Mouse (Mus musculus): ENCODE data around the gene Rpsa.

The Rpsa gene

DNA sequence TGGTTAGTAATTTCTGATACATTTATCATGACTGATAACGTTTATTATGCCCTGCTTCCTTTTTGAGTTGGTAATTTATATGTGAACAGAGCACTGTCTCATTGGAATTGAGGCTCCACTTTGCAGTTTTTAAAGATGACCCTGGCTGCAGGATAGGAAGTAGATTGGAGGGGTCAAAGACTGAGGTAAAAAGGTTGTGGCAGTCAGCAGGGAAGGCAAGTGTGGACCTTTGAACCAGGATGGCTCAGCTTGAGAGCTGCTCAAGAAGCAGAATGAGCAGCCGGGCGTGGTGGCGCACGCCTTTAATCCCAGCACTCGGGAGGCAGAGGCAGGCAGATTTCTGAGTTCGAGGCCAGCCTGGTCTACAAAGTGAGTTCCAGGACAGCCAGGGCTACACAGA, 14.0 kb upstream of the Rpsa start:
- DNase-seq (ENCODE audit: low spot score): no peak

DNA sequence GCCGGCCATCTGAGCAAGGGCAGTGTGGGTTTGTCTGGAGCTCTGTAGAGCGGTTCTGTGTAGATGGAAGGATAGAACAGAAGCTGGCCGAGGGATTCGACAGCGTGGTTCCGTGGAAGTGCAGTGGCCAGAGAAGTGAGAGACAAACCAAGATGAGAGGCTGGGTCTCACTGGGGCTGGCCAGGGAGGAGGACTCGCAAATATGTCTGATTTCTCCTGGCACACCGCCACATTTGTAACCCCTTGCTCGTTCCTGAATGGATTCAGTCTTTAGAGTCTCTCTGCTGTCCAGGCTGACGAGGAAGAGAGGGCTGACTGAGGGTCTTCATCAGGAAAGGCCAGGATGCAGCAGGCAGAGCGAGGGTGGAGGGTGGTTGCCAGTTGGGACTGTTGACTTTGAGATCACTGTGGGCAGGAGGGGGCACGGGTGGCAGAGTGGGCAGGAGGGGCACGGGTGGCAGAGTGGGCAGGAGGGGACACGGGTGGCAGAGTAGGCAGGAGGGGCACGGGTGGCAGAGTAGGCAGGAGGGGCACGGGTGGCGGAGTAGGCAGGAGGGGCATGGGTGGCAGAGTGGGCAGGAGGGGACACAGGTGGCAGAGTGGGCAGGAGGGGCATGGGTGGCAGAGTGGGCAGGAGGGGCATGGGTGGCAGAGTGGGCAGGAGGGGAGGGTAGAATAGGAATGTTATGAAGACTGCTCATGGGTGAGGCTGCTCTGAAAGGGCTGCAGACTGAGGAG, 13.3 kb upstream of the Rpsa start:
- no peak for DNase-seq (ENCODE audit: low spot score)

DNA sequence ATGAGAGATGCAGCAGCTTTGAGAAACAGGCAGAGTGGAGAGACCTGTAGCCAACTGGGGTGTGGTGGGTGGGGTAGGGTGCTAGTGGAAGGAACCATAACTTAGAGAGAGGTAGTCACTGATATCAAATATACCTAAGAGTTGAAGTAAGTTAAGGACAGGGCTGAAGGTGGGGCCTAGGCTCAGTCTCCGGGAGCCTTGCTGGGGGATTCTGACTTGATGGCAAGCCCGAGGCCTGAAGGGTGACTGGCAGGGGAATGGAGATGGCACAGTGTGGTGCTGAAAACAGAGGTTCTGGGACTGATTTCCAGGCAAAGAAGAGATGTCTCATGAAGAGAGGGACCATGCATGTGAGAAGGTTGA, 12.7 kb upstream of the Rpsa start:
- no peak for DNase-seq (ENCODE audit: low spot score)

DNA sequence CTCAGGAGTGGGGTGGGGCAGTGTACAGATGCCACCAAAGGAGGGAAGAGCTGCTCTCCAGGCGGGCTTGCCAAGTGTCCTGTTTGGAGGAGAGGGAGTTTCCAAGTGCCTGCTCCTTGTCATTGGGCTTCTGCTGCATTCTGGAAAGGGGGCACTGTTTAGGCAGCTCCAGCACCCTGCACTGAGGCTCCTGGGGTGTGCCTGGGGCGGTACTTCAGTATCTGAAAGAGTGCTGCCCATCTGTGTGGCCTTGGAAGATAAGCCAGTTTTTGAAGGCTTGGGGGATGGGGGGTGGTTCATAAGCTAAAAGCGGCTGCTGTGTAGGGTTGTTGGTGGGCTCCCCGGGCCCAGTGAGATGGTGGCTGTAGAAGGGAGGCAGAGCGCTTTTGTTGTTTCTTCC, 11.9 kb upstream of the Rpsa start:
- no peak for DNase-seq (ENCODE audit: low spot score)

DNA sequence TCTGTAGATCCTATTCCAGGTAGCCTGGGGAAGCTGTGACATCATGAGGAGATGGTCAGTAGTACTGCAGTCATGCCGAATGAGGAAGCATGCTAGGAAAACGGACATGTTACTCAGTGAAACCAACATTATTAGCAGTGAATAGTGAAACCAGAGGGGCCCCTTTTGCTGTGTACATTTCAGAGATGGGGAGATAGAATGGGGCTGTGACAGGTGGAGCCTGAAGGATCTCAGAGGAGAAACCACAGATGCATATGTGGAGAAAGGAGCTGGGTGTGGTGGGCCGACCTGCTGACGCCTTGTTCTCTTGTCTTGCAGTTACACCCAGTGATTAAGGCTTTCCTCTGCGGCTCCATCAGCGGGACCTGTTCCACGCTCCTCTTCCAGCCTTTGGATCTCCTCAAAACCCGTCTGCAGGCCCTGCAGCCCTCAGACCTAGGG, 11.3 kb upstream of the Rpsa start:
- DNase-seq (ENCODE audit: low spot score): no peak

DNA sequence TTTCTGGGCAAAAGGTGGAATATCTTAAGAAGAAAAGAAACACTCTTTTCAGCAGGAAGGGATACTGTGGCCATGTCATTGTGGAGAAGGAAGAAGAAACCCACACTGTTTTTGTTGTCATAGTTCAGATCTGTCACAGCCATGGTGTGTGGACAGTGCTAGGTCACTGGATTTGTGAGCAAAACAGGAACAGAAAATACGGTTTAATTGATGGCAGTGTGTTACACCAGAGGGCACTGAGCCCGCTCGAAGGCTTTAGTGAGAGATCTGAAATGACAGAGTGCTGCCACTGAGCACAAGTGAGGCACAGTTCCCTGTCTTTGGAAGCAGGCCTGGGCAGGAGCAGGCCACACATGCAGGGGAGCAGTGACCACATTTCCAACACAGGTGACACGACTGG, 9.3 kb upstream of the Rpsa start:
- no peak for DNase-seq (ENCODE audit: low spot score)

DNA sequence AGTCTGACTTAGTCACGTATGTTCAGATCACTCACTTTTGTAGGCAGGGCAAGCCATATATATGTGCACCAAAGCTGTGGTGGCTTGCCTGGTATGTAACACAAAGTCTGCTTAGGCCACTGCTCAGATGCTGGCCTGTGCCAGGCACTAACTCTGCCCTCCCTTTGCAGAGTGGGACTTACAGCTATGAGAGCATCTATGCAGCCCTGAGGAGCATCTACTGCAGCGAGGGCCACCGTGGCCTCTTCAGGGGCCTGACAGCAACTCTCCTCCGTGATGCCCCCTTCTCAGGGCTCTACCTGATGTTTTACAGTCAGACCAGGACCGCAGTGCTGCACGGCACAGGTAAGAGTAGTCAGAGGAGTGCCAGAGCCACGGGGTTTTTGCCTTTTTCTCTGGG, 7.0 kb upstream of the Rpsa start:
- no peak for DNase-seq (ENCODE audit: low spot score)

DNA sequence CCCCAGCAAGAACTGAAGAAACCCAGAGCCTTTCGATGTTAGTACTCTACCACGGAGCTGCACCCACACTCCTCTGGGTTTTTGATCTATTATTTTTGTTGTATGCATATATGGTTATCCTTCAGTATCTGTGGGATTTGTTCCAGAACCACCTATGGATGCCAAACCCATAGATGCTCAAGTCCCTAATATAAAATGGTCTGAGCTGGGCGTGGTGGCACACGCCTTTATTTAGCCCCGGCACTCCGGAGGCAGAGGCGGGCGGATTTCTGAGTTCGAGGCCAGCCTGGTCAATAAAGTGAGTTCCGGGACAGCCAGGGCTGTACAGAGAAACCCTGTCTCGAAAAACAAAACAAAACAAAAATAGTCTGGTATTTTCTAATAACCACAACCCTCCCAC, 621 bp upstream of the Rpsa start:
- no peak for DNase-seq (ENCODE audit: low spot score)

DNA sequence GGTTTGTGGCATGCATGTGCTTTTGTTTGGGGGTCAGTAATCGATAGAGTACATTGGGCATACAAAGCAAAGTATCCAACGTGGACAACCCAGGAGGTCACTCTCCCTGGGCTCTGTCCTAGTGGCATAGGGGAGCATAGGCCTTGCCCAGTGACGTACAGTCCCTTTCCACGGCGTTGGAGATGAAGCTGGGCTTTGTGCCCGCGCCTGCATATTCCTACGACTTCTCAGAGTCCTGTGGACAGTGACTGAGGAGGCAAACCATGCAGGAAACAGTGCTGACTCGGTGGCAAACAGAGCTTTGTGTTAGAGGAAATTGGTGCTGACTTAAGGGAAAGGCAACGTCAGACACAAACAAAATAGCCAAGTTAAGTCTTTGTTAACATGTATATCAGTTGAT, 1.8 kb downstream of the Rpsa start:
- no peak for DNase-seq (ENCODE audit: low spot score)

DNA sequence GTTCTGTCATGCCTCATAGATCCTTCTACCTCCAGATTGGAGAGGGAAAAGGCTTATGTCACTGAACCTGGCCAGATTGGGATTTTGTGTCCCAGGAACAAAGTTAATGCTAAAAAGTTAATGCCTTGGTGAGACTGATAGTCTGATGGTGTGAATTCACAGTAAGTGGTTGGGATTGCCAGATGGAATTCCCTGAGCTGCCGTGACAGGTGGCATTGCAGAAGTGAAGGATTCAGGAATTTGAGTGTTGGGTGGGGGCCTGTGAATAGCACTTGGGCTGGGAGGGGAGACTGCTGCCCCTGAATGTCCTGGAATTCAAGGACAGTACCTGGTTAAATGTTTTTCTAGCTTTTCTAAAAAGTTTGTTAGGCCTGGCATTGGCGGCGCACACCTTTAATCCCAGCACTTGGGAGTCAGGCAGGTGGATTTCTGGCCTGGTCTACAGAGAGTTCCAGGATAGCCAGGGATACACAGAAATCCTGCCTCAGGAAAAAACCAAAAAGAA, 4.3 kb downstream of the Rpsa start:
- no peak for DNase-seq (ENCODE audit: low spot score)

DNA sequence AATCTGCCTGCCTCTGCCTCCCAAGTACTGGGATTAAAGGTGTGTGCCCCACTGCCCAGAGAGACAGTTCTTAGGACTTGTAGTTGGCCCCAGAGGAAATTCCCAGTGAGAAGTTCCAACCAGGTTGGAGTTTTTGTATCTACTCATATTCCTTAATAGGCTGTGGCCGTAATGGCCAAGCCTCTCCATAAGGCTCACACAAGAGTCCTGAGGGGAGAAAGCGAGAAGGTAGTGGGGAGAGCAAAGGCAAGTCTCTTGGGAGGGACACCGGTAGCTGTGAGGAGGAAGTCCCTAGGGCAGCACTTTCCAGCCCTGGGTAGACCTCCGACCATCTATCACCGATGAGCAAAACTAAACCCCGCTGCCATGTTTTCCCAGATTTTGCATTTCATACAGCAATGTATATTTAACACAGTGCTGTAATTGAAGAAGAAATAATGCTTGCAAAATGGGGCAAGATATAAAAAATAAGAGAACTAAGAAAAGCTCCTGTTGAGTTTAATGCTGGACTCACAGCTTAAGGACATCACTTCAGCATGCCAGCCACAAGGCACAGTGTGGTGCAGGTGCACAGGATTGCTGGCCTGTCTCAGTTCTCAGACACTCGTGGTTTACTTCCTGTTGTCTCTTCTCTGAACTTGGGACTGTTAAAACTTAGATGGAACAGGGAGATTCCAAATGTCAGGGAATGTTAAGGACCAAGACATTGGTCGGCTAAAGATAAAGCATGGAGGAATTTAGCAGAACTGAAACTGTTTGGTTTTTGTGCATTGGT, 5.7 kb downstream of the Rpsa start:
- no peak for DNase-seq (ENCODE audit: low spot score)

DNA sequence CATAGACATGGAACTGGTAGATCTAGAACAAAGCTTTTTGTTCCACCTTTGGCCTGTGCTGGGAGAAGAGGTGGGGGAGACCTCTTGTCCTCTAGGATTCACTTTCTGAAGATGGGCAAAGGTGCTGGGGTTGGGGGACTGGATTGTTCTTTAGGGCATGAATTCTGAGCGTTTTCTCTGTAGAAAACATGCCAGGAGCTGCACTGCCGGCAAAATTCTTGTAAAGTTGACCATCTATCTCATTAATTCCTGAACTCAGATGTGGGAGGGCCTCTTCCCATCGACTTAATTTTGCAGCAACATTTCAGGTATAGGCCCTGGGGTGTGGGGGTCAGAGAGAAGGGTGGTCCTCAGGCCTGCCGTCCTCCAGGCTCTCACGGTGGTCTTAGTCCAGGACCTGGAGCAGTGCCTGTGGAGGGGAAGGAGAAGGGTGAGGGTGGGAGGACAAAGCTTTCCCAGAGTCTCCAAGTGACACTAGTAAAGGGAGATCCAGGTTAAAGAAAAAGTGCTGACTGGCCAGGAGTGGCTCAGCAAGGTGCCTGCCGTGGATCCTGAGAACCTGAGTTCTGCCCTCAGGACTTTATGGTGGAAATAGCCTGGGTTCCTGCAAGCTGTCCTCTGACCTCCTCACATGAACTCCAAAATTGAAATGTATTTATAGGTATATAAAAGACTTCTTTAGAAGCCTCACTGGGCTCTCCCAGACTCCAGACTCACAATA, 6.4 kb downstream of the Rpsa start:
- DNase-seq (ENCODE audit: low spot score): no peak

DNA sequence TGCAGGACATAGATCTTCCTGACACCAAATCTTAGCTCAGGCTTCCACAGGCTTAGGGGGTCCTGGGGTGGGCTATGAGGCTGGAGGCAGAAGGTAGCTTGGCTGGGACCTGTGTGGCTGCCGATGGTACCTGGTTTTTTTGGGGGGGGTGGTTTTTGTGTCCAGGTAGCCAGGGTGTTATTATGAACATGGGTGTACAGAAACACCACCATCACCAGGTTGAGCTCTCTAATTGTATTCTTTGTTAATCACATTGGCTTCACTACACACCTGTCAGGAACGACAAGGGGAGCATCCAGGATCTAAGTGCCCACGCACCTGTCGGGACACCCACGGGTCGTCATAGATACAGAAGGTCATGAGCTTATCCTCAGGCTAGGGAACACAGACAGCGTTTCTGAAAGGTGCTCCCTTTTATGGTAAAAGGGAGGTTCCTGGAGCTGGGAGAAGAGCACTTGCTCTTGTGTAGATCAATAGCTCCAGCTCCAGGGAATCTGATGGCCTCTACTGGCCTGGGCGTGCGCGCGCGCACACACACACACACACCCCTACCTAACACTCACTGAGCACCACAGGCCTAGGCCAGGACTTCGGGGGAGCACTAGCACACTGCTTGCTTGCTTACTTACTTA, 7.2 kb downstream of the Rpsa start:
- no peak for DNase-seq (ENCODE audit: low spot score)

DNA sequence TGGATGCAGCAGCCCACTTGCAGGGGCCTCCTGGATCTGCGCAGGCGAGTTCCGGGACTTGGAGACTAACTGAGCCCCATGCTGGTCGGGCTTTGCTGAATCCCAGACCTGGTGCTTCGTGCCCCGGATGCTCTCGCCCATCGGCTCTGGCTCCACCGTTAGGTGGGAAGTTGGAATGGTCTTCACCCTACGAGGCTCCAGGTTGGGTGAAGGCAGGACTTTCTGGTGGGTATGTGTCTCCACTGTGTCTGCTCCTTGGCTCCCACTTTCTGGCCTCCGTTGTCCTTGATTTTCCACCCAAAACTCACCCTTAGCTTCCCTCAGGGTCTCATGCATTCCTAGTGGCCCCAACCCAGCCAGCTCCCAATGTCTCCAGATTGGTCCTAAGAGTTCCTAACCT, 8.0 kb downstream of the Rpsa start:
- DNase-seq (ENCODE audit: low spot score): no peak

DNA sequence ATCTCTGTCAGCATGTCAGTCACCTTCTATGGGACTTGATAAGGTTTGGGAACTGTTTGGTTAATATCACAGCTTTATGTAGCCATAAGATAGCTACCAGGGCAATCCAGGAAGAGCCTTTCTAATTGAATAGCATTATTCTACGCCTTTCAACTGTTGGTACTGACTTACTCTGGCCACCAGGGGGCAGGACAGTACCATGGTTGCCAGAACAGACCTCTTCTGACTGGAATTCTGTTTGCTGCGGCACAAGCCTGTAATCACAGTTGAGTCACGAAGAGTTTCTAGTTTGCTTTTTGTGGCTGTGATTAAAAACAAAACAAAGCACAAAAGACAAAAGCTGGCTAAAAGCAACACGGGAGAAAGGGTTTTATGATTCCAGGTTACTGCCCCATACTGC, 13.2 kb downstream of the Rpsa start:
- peak; percentile 91 for DNase-seq (ENCODE audit: low spot score)

DNA sequence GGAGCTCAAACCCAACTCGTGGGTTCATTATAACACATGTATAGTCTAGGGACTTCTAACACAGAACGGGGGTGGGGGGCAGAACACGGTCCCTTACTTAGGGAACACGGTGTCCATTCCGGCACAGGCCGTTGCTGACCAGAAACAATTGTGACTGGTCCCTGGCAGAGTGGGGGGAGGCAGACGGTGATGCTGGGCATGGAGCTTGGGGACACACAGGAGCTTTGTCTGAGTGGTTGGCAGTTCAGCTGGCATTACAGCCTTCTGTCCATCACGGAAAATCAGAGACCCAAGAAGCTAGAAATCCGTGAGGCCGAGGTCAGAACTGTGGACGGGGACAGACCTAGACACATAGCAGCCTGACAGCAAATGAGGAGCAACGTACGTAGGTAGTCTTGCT, 17.0 kb downstream of the Rpsa start:
- DNase-seq (ENCODE audit: low spot score): no peak

DNA sequence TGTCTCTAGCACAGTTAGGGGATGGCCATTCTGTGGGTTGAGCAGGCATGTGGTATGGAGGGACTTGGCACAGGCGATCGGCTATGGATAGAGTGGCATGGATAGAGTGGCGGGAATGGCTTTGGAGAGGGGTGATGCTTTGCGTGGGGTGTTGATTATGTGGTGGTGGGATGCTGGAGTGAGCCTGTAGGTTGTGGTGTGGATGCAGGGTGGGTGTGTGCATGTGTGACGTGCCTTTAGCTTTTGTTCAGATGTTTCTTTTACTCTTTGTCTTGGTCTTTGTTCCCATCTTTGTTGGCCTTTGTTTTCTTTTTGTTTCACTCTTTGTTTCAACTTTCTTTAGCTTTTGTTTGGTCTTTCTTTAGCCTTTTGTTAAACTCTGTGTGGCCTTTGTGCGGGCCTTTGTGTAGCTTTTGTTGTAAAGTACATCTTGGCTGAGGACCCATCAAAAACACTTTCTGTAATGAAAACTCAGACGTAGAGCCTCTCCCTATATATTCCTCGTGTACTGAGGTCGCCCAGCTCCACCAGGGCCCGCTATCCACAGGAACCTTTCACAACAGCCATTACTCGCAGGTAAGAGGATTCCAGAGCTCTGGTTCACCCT, 21.8 kb downstream of the Rpsa start, which contains the start of gene Mobp:
TSS of gene Mobp (plus strand) at position 486 of the 607 bp plus-strand sequence.
- DNase-seq (ENCODE audit: low spot score): peak; percentile 30

DNA sequence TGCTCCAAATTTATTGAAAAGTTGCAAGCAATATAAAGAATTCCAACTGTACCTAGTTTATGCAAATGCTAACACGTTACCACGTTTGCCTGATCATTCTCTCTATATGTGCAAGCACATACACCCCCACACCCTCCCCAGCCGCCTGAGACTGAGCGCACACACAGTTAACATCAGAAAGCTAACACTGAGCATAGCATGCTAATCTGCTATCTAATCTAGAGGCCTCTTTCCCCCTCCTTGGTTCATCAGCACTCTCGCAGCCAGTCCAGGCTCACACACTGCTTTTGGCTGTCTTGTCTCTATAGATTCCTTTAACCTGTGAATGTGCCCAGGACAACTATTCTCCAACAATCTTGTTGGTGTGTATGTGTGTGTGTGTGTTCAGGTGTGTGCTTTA, 23.7 kb downstream of the Rpsa start:
- no peak for DNase-seq (ENCODE audit: low spot score)

DNA sequence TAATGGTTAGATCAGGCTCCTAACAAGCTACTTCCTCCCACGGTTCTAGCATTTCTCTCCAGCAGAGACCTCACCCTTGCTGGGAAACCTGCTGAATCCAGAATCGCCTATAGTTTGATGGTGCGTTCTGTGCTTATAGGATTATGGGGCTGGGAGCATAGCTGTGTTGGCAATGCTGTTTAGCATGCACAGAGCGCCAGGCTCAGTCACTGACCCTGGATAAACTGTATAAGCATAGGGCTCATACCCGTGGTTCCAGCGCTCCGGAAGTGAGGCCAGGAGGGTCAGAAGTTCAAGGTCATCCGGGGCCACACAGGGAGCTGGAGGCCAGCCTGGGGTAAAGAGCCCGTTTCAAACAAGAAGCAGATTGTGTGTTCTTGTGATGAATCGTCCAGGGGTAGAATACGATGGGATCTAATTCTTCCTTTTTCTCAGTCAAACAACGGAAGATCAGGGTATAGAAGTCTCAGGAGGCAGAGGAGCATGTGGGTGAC, 24.5 kb downstream of the Rpsa start:
- no peak for DNase-seq (ENCODE audit: low spot score)

DNA sequence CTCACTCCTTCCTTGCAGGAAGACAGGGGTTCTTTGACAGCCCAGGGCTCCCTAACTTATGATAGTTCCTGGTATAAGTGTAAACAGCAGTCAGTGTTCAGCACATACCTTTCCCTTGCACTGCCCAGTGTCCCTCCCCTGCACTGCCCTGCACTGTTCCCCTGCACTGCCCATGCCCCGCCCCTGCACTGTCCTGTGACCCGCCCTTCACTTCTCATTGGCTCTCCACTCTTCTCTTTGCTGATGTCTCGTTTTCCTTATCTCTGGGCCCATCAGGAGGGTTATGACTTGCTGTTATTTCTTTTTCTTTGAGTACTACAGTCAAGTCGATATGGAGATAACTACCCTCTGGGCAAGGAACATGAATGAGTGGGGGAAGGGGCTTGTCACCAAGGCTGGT, 30.6 kb downstream of the Rpsa start:
- no peak for DNase-seq (ENCODE audit: low spot score)

DNA sequence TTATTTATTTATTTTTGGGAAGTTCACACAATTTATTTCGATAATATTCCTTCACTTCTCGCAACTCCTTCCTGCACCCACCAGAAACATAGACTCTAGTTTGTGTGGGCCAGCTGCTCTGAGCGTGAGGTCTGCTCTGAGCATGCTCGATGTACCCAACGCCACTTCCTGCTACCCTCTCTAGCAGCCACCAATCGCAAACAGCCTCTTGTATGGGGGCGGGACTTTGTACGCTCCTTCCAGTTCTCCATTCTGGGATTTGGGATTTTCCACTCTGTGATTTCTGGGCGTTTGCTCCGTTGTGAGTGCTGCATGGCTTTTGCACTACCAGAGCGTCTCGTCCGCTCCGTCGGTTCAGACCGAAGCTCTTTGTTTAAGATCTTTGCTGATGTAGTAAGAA, 36.4 kb downstream of the Rpsa start:
- no peak for DNase-seq (ENCODE audit: low spot score)

DNA sequence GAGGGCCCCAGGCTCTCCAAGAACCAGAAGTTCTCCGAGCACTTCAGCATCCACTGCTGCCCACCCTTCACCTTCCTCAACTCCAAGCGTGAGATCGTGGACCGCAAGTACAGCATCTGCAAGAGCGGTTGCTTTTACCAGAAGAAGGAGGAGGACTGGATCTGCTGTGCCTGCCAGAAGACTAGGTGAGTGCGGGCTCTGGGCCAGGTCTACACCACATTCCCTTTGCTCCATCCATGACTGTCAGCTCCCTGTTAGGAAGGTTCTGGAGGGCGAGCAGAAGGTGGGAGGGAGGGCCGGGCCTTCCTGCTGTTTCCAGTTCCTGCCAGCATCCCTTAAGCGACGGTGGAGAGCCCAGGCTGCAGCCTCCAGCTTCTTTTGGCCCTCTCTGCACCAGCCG, 40.3 kb downstream of the Rpsa start:
- no peak for DNase-seq (ENCODE audit: low spot score)

Measured in embryo, embryonic 10.5 days (tissue).